Mouse (Mus musculus): ENCODE results near the gene AW551984. TPM values are rescaled to one million over a fixed set of nuclear protein-coding genes. Genes with fewer than 3 reads are reported as not detected.

AW551984 gene
- polyA plus RNA-seq (2015; fragmentation: Nextera tagmentation; extraction: Ambion mirVana), result 63.0 and 69.8 TPM in 2 replicates

DNA sequence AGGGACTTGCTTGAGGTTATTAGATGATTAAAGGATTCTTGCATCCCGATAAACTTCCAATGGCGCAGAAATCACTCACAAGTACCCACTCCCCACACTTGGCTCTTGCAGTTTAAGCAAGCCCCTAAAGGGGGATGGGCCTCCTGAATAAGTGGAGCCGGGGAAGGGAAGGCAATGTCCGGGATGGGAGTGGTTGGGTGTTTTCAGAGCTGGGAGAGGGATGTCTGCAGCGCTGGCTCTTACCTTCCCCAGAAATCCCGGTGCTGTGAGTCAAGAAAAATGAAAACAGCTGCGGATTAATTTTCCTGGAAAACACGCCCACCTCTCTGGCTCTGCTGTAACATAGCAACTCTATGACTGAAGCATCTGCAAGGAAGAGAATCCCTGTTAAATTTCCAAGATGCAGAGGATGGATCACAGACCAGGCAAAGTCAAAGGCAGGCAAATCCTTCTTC lies at the start of gene AW551984:
Gene AW551984 (minus strand): TSS at position 405 of the 455 bp plus-strand sequence.
- under 1% methylated on average over 8 of the region's 8 CpGs for WGBS
- 0 out of 2 replicates have a peak, but pooled peaks cover 2% of the 10 kb centered on the region for H3K27me3 ChIP-seq
- H3K27ac ChIP-seq, result peak within 1 kb of the TSS; percentile 78
- H3K4me3 ChIP-seq, result peak within 1 kb of the TSS; percentile 43
- peak; percentile 53; the same call in 1 of the 2 replicates for ATAC-seq (ENCODE audit: low FRiP score)
- no peaks in the 10 kb centered on the region for H3K36me3 ChIP-seq
- peaks cover 13% of the 10 kb centered on the region for H3K4me1 ChIP-seq (replicated peaks)
- H3K9me3 ChIP-seq, result no peaks in the 10 kb centered on the region
- peak within 1 kb of the TSS; percentile 64 for H3K9ac ChIP-seq
- H3K4me2 ChIP-seq, result peak within 1 kb of the TSS; percentile 75

DNA sequence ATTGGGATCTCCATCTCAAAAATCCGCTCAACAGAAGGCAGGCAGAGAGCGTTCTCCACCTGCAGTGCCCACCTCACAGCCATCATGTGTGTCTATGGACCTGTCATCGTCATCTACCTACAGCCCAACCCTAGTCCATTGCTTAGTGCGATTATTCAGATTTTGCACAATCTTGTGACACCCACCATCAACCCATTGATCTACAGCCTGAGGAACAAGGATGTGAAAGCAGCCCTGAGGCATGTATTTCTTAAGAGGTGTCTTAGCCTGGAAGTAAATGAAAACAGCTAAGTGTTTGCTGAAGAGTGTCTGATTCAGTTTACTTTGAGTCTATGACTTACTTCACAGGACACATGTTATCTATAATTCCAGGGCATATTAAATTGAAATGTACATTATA lies 43.2 kb upstream of the AW551984 start:
- ATAC-seq (ENCODE audit: low FRiP score), result no peak
- H3K4me1 ChIP-seq (replicated peaks), result no peaks in the 10 kb centered on the region
- H3K4me3 ChIP-seq, result no peak overlapping the region
- H3K27ac ChIP-seq, result no peak overlapping the region
- no peaks in the 10 kb centered on the region for H3K36me3 ChIP-seq
- no peak overlapping the region for H3K4me2 ChIP-seq
- WGBS, result 91% methylated on average over 4 of the region's 4 CpGs
- no peaks in the 10 kb centered on the region for H3K9me3 ChIP-seq
- no peak overlapping the region for H3K9ac ChIP-seq
- H3K27me3 ChIP-seq, result no peaks in the 10 kb centered on the region

- no peak for ATAC-seq (ENCODE audit: low FRiP score)
- Histone ChIP-seq H3K4me3 (no peak within 1 kb of the TSS), H3K4me1 (replicated peaks) (no peaks in the 10 kb centered on the region), H3K4me2 (no peak within 1 kb of the TSS), H3K36me3 (no peaks in the 10 kb centered on the region), H3K9me3 (no peaks in the 10 kb centered on the region), H3K27ac (no peak within 1 kb of the TSS), H3K27me3 (no peaks in the 10 kb centered on the region), H3K9ac (no peak within 1 kb of the TSS)
Measured at GRCm38 (mm10) chr9:39644785-39645184, 40.6 kb upstream of the AW551984 start, which contains the start of gene Olfr961. Gene Olfr961, plus strand, starts transcription at chr9:39645085.

- no peaks in the 10 kb centered on the region for H3K27me3 ChIP-seq
- H3K9ac ChIP-seq, result no peak overlapping the region
- no peak overlapping the region for H3K4me3 ChIP-seq
- 44% methylated on average over 4 of the region's 4 CpGs for WGBS
- peak; percentile 68; the same call in 1 of the 2 replicates for ATAC-seq (ENCODE audit: low FRiP score)
- H3K4me2 ChIP-seq, result no peak overlapping the region
- no peak overlapping the region for H3K27ac ChIP-seq
- H3K4me1 ChIP-seq (replicated peaks), result 0 out of 2 replicates have a peak, but pooled peaks cover 2% of the 10 kb centered on the region
- no peaks in the 10 kb centered on the region for H3K9me3 ChIP-seq
- H3K36me3 ChIP-seq, result no peaks in the 10 kb centered on the region
Measured at GRCm38 (mm10) chr9:39633913-39634594, 29.9 kb upstream of the AW551984 start.

GRCm38 (mm10) chr9:39629069-39629468 lies 24.9 kb upstream of the AW551984 start:
- H3K9me3 ChIP-seq, result no peaks in the 10 kb centered on the region
- no peak overlapping the region for H3K4me3 ChIP-seq
- no peak for ATAC-seq (ENCODE audit: low FRiP score)
- no peaks in the 10 kb centered on the region for H3K36me3 ChIP-seq
- no peak overlapping the region for H3K4me2 ChIP-seq
- H3K9ac ChIP-seq, result no peak overlapping the region
- 88% methylated on average over 2 of the region's 2 CpGs for WGBS
- no peaks in the 10 kb centered on the region for H3K27me3 ChIP-seq
- no peak overlapping the region for H3K27ac ChIP-seq
- H3K4me1 ChIP-seq (replicated peaks), result no peaks in the 10 kb centered on the region

DNA sequence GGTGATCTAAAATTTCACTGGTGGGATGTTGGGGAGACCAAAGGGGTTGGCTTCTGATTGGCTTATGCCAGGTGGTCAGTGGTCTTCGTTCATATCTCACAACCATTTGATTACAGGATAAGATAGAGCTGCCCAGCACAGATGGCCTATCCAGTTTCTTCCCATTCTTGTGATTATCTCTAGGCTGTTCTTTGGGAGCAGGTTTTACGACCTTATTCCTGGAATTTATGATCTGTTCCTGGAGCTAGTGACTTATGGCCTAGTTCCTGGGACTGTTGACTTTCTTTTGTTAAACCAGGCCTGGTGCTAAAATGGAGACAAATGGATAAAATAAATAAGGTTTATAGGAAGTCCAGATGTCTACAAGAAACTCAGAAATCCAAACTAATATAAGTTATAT lies 20.5 kb upstream of the AW551984 start:
- Histone ChIP-seq H3K4me3 (no peak overlapping the region), H3K36me3 (no peaks in the 10 kb centered on the region), H3K27me3 (no peaks in the 10 kb centered on the region), H3K9me3 (no peaks in the 10 kb centered on the region), H3K4me2 (no peak overlapping the region), H3K9ac (no peak overlapping the region), H3K27ac (no peak overlapping the region), H3K4me1 (replicated peaks) (no peaks in the 10 kb centered on the region)
- no peak for ATAC-seq (ENCODE audit: low FRiP score)
- WGBS, result 86% methylated on average over 2 of the region's 2 CpGs

DNA sequence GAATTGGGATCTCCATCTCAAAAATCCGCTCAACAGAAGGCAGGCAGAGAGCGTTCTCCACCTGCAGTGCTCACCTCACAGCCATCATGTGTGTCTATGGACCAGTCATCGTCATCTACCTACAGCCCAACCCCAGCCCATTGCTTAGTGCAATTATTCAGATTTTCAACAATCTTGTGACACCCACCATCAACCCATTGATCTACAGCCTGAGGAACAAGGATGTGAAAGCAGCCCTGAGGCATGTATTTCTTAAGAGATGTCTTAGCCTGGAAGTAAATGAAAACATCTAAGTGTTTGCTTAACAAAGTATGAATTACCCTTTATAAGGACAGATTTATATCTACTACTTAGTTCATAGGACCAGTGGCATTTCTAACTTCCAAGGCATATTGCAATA lies 19.6 kb upstream of the AW551984 start:
- Histone ChIP-seq H3K4me1 (replicated peaks) (no peaks in the 10 kb centered on the region), H3K4me2 (no peak overlapping the region), H3K27me3 (no peaks in the 10 kb centered on the region), H3K36me3 (no peaks in the 10 kb centered on the region), H3K4me3 (no peak overlapping the region), H3K9me3 (no peaks in the 10 kb centered on the region), H3K9ac (no peak overlapping the region), H3K27ac (no peak overlapping the region)
- ATAC-seq (ENCODE audit: low FRiP score), result no peak
- WGBS, result 95% methylated on average over 3 of the region's 3 CpGs

DNA sequence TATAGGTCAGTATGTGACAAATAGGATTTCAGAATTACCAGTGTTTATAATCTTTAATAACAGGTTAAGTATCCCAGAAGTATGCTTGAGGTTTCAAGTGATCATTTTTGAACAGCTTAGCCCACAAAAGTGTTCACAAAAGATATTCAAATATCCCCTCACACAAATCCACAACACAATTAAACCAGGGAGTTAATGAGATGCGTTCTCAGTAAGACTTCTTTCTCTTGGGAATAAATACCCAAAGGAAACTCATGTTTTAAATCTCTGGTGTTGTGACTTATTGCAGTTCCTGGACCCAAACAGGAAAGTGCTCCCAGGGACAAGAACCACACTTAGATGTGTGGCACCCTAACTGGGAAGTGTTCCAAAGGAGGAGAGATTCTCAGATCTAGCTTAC lies 16.9 kb upstream of the AW551984 start, which contains the start of gene Olfr960:
Gene Olfr960 (plus strand): TSS at position 301 of the 400 bp plus-strand sequence.
- Histone ChIP-seq H3K9ac (no peak within 1 kb of the TSS), H3K9me3 (no peaks in the 10 kb centered on the region), H3K27me3 (no peaks in the 10 kb centered on the region), H3K4me1 (replicated peaks) (no peaks in the 10 kb centered on the region), H3K4me3 (no peak within 1 kb of the TSS), H3K4me2 (no peak within 1 kb of the TSS), H3K36me3 (no peaks in the 10 kb centered on the region), H3K27ac (no peak within 1 kb of the TSS)
- no peak for ATAC-seq (ENCODE audit: low FRiP score)
- 76% methylated on average over 1 of the region's 1 CpGs for WGBS

- 72% methylated on average over 1 of the region's 1 CpGs for WGBS
- no peak for ATAC-seq (ENCODE audit: low FRiP score)
- no peak overlapping the region for H3K9ac ChIP-seq
Measured at GRCm38 (mm10) chr9:39611953-39612352, 7.8 kb upstream of the AW551984 start.

DNA sequence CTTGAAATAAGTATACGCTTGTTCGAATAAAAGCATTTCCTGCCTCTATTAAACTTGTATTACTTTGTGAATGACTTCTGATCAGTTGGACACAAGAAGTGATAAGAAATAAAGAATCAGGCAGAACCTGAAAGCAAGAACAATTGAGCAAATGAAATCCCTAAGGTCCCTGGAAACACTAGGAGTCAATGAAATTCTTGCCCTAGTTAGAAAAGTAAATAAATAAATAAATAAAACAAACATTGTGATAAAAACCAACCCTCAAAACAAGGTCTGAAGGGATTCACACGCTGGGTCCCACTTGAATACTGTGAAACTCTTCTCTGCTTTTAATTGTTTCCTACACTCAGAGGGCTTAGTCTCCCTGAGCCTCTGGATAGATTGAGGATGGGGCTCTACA lies 6.2 kb upstream of the AW551984 start, which contains the start of gene Olfr148:
Gene Olfr148 (plus strand): TSS at position 301 of the 400 bp plus-strand sequence.
- WGBS, result 70% methylated on average over 3 of the region's 3 CpGs
- Histone ChIP-seq H3K4me2 (no peak within 1 kb of the TSS), H3K27me3 (0 out of 2 replicates have a peak, but pooled peaks cover under 1% of the 10 kb centered on the region), H3K36me3 (no peaks in the 10 kb centered on the region), H3K4me1 (replicated peaks) (no peaks in the 10 kb centered on the region), H3K4me3 (no peak within 1 kb of the TSS), H3K9ac (no peak within 1 kb of the TSS), H3K27ac (no peak within 1 kb of the TSS), H3K9me3 (no peaks in the 10 kb centered on the region)
- no peak for ATAC-seq (ENCODE audit: low FRiP score)

More at GRCm38 (mm10) chr9:39611953-39612352, 7.8 kb upstream of the AW551984 start:
- H3K9me3 ChIP-seq, result no peaks in the 10 kb centered on the region
- H3K4me1 ChIP-seq (replicated peaks), result no peaks in the 10 kb centered on the region
- H3K27me3 ChIP-seq, result no peaks in the 10 kb centered on the region
- no peak overlapping the region for H3K4me2 ChIP-seq
- no peaks in the 10 kb centered on the region for H3K36me3 ChIP-seq
- H3K27ac ChIP-seq, result no peak overlapping the region
- H3K4me3 ChIP-seq, result no peak overlapping the region

DNA sequence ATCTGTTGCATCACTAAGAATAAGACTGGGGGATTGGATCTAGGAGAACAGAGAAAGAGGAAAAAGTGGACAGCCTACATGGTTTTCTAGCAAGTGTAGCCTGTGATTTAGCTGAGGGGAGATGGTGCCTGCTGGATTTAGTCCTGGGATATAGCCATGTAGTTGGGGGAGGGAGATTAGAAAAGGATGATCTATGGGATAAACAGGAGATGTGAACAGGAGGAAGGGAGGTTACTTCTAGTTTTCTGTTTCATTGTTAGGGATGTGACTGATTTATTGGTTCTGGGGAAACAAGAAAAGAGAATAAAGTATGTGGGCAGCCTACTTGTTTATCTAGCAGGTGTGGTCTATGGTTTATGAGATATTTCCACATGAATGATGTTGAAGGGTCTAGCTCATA lies 4.3 kb upstream of the AW551984 start:
- Histone ChIP-seq H3K27me3 (0 out of 2 replicates have a peak, but pooled peaks cover 2% of the 10 kb centered on the region), H3K27ac (no peak overlapping the region), H3K4me2 (no peak overlapping the region), H3K9me3 (no peaks in the 10 kb centered on the region), H3K4me1 (replicated peaks) (peaks cover 9% of the 10 kb centered on the region), H3K36me3 (no peaks in the 10 kb centered on the region), H3K9ac (no peak overlapping the region), H3K4me3 (no peak overlapping the region)
- ATAC-seq (ENCODE audit: low FRiP score), result no peak

DNA sequence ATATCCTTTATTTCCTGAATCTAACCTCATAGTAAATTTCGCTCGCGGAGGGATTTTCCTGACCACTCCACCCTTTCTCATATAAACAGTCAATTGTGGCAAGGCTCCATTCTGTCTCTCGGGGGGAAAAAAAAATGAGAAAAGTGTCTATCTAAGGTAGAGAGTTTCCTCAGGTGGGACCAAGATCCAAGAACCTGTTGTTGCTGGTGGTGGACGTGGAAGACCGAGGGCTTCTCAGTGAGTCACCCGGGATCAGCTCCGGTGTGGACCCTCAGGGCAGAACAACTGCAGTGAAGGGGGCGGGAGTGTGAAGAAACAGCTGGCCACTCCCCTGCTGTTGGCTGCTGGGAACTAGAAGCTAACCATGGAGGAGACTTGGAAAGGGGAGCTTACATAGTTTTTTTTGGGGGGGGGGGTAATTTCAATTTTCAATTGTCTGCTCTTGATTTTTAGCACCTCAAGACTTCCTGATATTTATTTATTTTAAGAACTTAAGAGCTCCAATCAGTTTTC lies 814 bp downstream of the AW551984 start:
- H3K36me3 ChIP-seq, result no peaks in the 10 kb centered on the region
- WGBS, result 1% methylated on average over 9 of the region's 9 CpGs
- peaks cover 13% of the 10 kb centered on the region for H3K4me1 ChIP-seq (replicated peaks)
- peak; percentile 70 for ATAC-seq (ENCODE audit: low FRiP score)
- H3K4me3 ChIP-seq, result peak overlapping the region; percentile 43
- H3K4me2 ChIP-seq, result peak overlapping the region; percentile 75
- peak overlapping the region; percentile 64 for H3K9ac ChIP-seq
- H3K27me3 ChIP-seq, result 0 out of 2 replicates have a peak, but pooled peaks cover 2% of the 10 kb centered on the region
- H3K9me3 ChIP-seq, result no peaks in the 10 kb centered on the region
- peak overlapping the region; percentile 78 for H3K27ac ChIP-seq

All from hindbrain, embryonic 13.5 days (tissue).